In the genomic region with DNA sequence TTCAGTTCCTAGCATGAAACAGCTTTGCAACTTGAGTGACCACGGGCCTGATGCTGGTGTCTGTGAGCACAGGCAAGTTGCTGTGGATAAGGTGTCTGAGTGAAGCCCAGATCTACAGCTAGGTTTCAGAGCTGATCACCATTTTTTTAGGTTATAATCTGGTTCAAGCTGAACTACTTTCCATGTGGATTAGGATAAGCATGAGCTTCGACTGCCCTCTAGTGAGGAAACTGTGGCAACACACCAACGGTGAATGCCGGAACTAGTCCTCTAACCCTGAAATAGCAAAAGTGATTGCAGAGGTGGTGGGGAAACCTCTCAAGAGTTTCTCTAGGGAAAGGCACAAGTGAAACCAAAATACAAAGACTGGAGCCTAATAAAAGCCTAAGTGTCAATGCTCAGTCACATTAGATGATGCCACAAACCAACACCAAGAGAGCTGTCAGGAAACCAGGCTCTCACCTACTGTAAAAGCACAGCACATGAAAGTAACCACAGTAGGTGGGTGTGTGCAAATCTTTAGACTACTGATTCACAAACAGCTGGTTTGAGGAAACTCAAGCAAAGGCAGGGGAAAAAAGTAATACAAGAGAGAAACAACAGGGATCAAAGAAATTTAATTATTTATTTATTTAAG, we compare ENCODE assay signal across 8 mouse cellular contexts.
DNase-seq lines count a peak whose midpoint lies in the region; ATAC-seq and TF ChIP-seq lines count a peak whose summit lies in the region.

No protein-coding gene starts in this region.

- no peak for TF ChIP-seq EP300 in liver, embryonic 14.5 days (IDR thresholded peaks at IDR 0.05; ENCODE audit: low read depth)

- 22% methylated on average over 4 of the region's 4 CpGs for WGBS in heart, embryonic 16.5 days
- 21% methylated on average over 4 of the region's 4 CpGs for WGBS in kidney, postnatal 0 days
- WGBS in liver, embryonic 14.5 days (ENCODE audit: insufficient replicate concordance) = 27% methylated on average over 4 of the region's 4 CpGs
- 31% methylated on average over 4 of the region's 4 CpGs for WGBS in neural tube, embryonic 14.5 days

- peak; percentile 96 for TF ChIP-seq CTCF in kidney, postnatal 0 days (IDR thresholded peaks at IDR 0.05; ENCODE audit: low read depth)
- TF ChIP-seq CTCF in liver, embryonic 14.5 days (IDR thresholded peaks at IDR 0.05; ENCODE audit: low read depth) = peak; percentile 59

- peak; percentile 28; the same call in 1 of the 2 replicates for ATAC-seq in heart, embryonic 16.5 days (replicated peaks; ENCODE audit: extremely low read depth, insufficient read depth, low FRiP score)
- ATAC-seq in kidney, postnatal 0 days (replicated peaks; ENCODE audit: low FRiP score, low read depth) = no peak
- ATAC-seq in liver, embryonic 14.5 days (ENCODE audit: insufficient read depth) = no peak
- ATAC-seq in neural tube, embryonic 14.5 days (ENCODE audit: low read depth) = peak; percentile 53

- no peak overlapping the region for H3K4me3 ChIP-seq in heart, embryonic 16.5 days (ENCODE audit: low read length)
- no peak overlapping the region for H3K4me3 ChIP-seq in kidney, postnatal 0 days (replicated peaks; ENCODE audit: low read depth, low read length)
- H3K4me3 ChIP-seq in liver, embryonic 14.5 days (ENCODE audit: insufficient read depth in 1 of 2, low read depth in 2 of 2, low read length in 2 of 2) = no peak overlapping the region
- H3K4me3 ChIP-seq in neural tube, embryonic 14.5 days (ENCODE audit: low read depth, low read length) = no peak overlapping the region

- H3K27ac ChIP-seq in heart, embryonic 16.5 days (ENCODE audit: low read length) = no peak overlapping the region
- H3K27ac ChIP-seq in kidney, postnatal 0 days = no peak overlapping the region
- no peak overlapping the region for H3K27ac ChIP-seq in liver, embryonic 14.5 days
- H3K27ac ChIP-seq in neural tube, embryonic 14.5 days (ENCODE audit: low read depth, low read length) = no peak overlapping the region

- no peaks in the 10 kb centered on the region for H3K36me3 ChIP-seq in heart, embryonic 16.5 days (ENCODE audit: control insufficient read depth, insufficient read depth)
- no peaks in the 10 kb centered on the region for H3K36me3 ChIP-seq in kidney, postnatal 0 days (ENCODE audit: insufficient read depth, low read length)
- no peaks in the 10 kb centered on the region for H3K36me3 ChIP-seq in liver, embryonic 14.5 days (replicated peaks; ENCODE audit: control insufficient read depth, insufficient read depth, low read depth)
- no peaks in the 10 kb centered on the region for H3K36me3 ChIP-seq in neural tube, embryonic 14.5 days (ENCODE audit: control insufficient read depth, insufficient read depth, low read length)

- no peak overlapping the region for H3K4me2 ChIP-seq in heart, embryonic 16.5 days (ENCODE audit: low read depth, low read length)
- no peak overlapping the region for H3K4me2 ChIP-seq in kidney, postnatal 0 days (ENCODE audit: low read length)
- H3K4me2 ChIP-seq in liver, embryonic 14.5 days (ENCODE audit: low read depth) = no peak overlapping the region
- no peak overlapping the region for H3K4me2 ChIP-seq in neural tube, embryonic 14.5 days (ENCODE audit: low read depth, low read length)

- no peaks in the 10 kb centered on the region for H3K4me1 ChIP-seq in heart, embryonic 16.5 days (ENCODE audit: control insufficient read depth, insufficient read depth, low read length)
- H3K4me1 ChIP-seq in kidney, postnatal 0 days (replicated peaks; ENCODE audit: insufficient read depth, low read length) = no peaks in the 10 kb centered on the region
- H3K4me1 ChIP-seq in liver, embryonic 14.5 days (replicated peaks; ENCODE audit: control insufficient read depth in 2 of 2, insufficient read depth in 2 of 2, low read length in 1 of 2) = no peaks in the 10 kb centered on the region
- H3K4me1 ChIP-seq in neural tube, embryonic 14.5 days (ENCODE audit: control insufficient read depth, insufficient read depth, low read length) = no peaks in the 10 kb centered on the region

- no peak overlapping the region for H3K9ac ChIP-seq in heart, embryonic 16.5 days (ENCODE audit: low read length)
- no peak overlapping the region for H3K9ac ChIP-seq in kidney, postnatal 0 days (ENCODE audit: low read depth, low read length)
- no peak overlapping the region for H3K9ac ChIP-seq in liver, embryonic 14.5 days (replicated peaks)
- no peak overlapping the region for H3K9ac ChIP-seq in neural tube, embryonic 14.5 days (replicated peaks; ENCODE audit: low read depth, low read length)

- peak; percentile 30 for DNase-seq in CD4-positive, CD25-positive, alpha-beta regulatory T cell, adult 2 months (ENCODE audit: low read depth, low spot score)
- peak; percentile 31 for DNase-seq in adrenal gland, adult 8-10 months
- DNase-seq in embryo, embryonic 9.5 days (ENCODE audit: extremely low spot score) = peak; percentile 73
- peak; percentile 86 for DNase-seq in kidney, postnatal 0 days (ENCODE audit: low spot score)
- DNase-seq in liver, embryonic 14.5 days (ENCODE audit: low read depth in 3 of 3, low spot score in 3 of 3) = peak in 1 of 3 experiments; percentile 4
- DNase-seq in urinary bladder, postnatal 25 days (ENCODE audit: low spot score) = peak; percentile 25

- H3K9me3 ChIP-seq in heart, embryonic 16.5 days (replicated peaks; ENCODE audit: control insufficient read depth, low read length) = no peaks in the 10 kb centered on the region
- H3K9me3 ChIP-seq in kidney, postnatal 0 days (replicated peaks; ENCODE audit: low read length) = no peaks in the 10 kb centered on the region
- no peaks in the 10 kb centered on the region for H3K9me3 ChIP-seq in liver, embryonic 14.5 days (ENCODE audit: control insufficient read depth, low read length)
- no peaks in the 10 kb centered on the region for H3K9me3 ChIP-seq in neural tube, embryonic 14.5 days (ENCODE audit: control insufficient read depth, low read length)

- no peaks in the 10 kb centered on the region for H3K27me3 ChIP-seq in heart, embryonic 16.5 days (ENCODE audit: control insufficient read depth, insufficient read depth, low read length)
- H3K27me3 ChIP-seq in kidney, postnatal 0 days (ENCODE audit: insufficient read depth, low read length) = no peaks in the 10 kb centered on the region
- no peaks in the 10 kb centered on the region for H3K27me3 ChIP-seq in liver, embryonic 14.5 days (ENCODE audit: control insufficient read depth, insufficient read depth, low read length)
- no peaks in the 10 kb centered on the region for H3K27me3 ChIP-seq in neural tube, embryonic 14.5 days (ENCODE audit: control insufficient read depth, insufficient read depth, low read length)

Comparison
In these comparisons a context has a peak if more than half of its experiments do, and no peak if none do; other contexts are left out.
1. ATAC-seq: peak in heart, embryonic 16.5 days (single experiment) and neural tube, embryonic 14.5 days (single experiment); none in kidney, postnatal 0 days (single experiment) and liver, embryonic 14.5 days (single experiment).